Mouse (Mus musculus): ENCODE results near the gene Gm16429.
"Not testable (repeated sequence)": the region's sequence is repeated elsewhere in the genome, so short reads cannot be mapped to it uniquely, and the experiment has no call there.

The Gm16429 gene

GRCm38 (mm10) chr5:93928952-93929351, at the start of gene Gm16429:
Gm16429 (minus strand) TSS chr5:93929052.
- DNase-seq (ENCODE audit: low read depth in 2 of 2, low spot score in 2 of 2), result not testable (repeated sequence)

Data from CD8-positive naive resting alpha-beta T cell, adult 2 months (primary cell).